Mouse (Mus musculus) heart, postnatal 0 days (tissue): ENCODE data around the gene Map1s. TPM values are rescaled to one million over a fixed set of nuclear protein-coding genes. Genes with fewer than 3 reads are reported as not detected.
A peak's percentile ranks its signal among the peaks of the same experiment; 100 is the strongest.

Source experiments
- ATAC-seq: fragments of 200-750 bp; cut with Nextera tagmentation; 2 replicates; pipeline ENCODE4 v1.8.0; 2017; ENCODE audit warnings: low read depth, moderate number of reproducible peaks, moderate library complexity; ENCODE audit not compliant: insufficient read depth
- DNase-seq: peaks from one replicate; pipeline ENCODE4 v3.0.0-alpha.2; 2016; ENCODE audit warnings: low spot score
- H3K27ac ChIP-seq: fragments of 300-500 bp; sonication (generic); 2 replicates; pipeline ENCODE4 v1.5.1; 2014; ENCODE audit warnings: low read depth, mild to moderate bottlenecking
- H3K27me3 ChIP-seq: fragments of 300-500 bp; sonication (generic); 2 replicates; pipeline ENCODE4 v1.6.1; 2014; ENCODE audit warnings: low read length, mixed read lengths; ENCODE audit not compliant: control insufficient read depth, insufficient read depth
- H3K36me3 ChIP-seq: fragments of 300-500 bp; sonication (generic); replicated peaks from 2 replicates; pipeline ENCODE4 v1.6.1; 2014; ENCODE audit warnings: low read length, mixed read lengths; ENCODE audit not compliant: control insufficient read depth, insufficient read depth
- H3K4me1 ChIP-seq: fragments of 300-500 bp; sonication (generic); 2 replicates; pipeline ENCODE4 v1.6.1; 2014; ENCODE audit warnings: antibody characterized with exemption; ENCODE audit not compliant: control insufficient read depth, insufficient read depth
- H3K4me2 ChIP-seq: fragments of 300-500 bp; sonication (generic); 2 replicates; pipeline ENCODE4 v1.6.1; 2014; ENCODE audit warnings: low read depth, mild to moderate bottlenecking, low read length, moderate library complexity
- H3K4me3 ChIP-seq: fragments of 300-500 bp; sonication (generic); 2 replicates; pipeline ENCODE4 v1.5.1; 2014; ENCODE audit warnings: low read depth, low read length
- H3K9ac ChIP-seq: fragments of 300-500 bp; sonication (generic); replicated peaks from 2 replicates; pipeline ENCODE4 v1.6.1; 2014; ENCODE audit warnings: low read depth, low read length, mixed read lengths
- H3K9me3 ChIP-seq: fragments of 300-500 bp; sonication (generic); replicated peaks from 2 replicates; pipeline ENCODE4 v1.6.1; 2016; ENCODE audit warnings: low read length; ENCODE audit not compliant: control insufficient read depth
- CTCF ChIP-seq: IDR thresholded peaks from 2 replicates; pipeline ENCODE4 v1.5.1; 2016; ENCODE audit warnings: antibody characterized with exemption, control low read depth, low read depth
- EP300 ChIP-seq: IDR thresholded peaks from 2 replicates; pipeline ENCODE4 v1.6.1; 2016; ENCODE audit warnings: antibody characterized with exemption, low read depth
- WGBS: fragments of 180-500 bp; shearing (Covaris S2); extraction: QIAGEN DNeasy Blood & Tissue Kit; methylation state at CpG from one replicate; pipeline ENCODE4 v1.1.7; 2014; 5-methylcytosine and 5-hydroxymethylcytosine counted together
- polyA plus RNA-seq: library from polyadenylated mRNA; unstranded; fragments of >200 nt; fragmentation: Nextera tagmentation; extraction: Ambion mirVana; gene quantifications from 2 replicates; pipeline ENCODE4 v1.2.1, GENCODE M21; 2015
- total RNA-seq: library from RNA; depleted of rRNA; stranded (reverse); fragments of >200 nt; gene quantifications from 2 replicates; pipeline ENCODE4 v1.2.3, GENCODE M21; 2014; ENCODE audit warnings: low replicate concordance

Gene Map1s
- total and polyA plus RNA-seq, 2 experiments from 2014 or later: 24.9 to 32.6 TPM

DNA sequence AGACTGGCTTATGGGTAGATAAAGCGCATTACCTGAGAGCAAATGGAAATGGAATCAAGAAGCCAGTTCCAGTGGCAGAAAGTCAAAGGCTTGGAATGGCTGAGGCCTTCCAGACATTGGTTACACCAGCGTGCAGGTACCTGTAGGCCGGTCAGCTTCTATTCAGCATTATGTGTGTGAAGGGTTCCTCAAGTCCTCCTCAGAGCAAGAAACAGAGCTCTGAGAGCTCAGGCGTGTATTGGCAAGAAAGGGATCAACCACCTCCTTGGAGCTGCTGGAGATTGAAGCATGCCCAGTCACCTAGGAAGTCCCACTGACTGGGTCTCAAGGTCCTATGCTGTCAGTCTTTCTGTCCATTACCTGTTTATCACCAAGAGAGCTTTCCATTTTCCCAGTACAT lies 20.0 kb downstream of the Map1s start:
- Histone ChIP-seq H3K9ac (no peak overlapping the region), H3K4me3 (no peak overlapping the region), H3K4me2 (no peak overlapping the region), H3K27me3 (no peaks in the 10 kb centered on the region), H3K9me3 (no peaks in the 10 kb centered on the region), H3K36me3 (peaks cover 13% of the 10 kb centered on the region), H3K27ac (no peak overlapping the region), H3K4me1 (no peaks in the 10 kb centered on the region)
- ATAC-seq (no peak), DNase-seq (no peak)
- 87% methylated on average over 4 of the region's 4 CpGs for WGBS
- no peak for TF ChIP-seq CTCF
- TF ChIP-seq EP300: no peak

DNA sequence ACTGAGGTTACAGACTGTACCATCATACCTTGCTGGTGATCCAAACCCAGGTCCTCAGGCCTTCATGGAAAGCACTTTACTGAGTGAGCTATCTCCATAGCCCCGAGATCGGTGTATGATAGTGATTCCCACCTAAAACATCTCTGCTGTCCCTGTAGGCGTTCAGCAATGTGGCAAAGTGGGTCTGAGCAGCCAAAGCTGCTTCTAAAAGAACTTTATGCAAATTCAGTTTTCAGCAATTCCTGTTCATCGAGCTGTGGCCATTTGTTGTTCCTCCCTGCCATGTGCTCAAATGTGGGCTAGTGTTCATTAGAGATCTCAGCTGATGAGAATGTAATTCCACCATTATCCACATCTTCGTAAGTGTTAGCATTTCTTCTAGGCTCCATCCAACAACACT lies 20.7 kb downstream of the Map1s start:
- no peak overlapping the region for H3K4me3 ChIP-seq
- ATAC-seq: no peak
- H3K27ac ChIP-seq: no peak overlapping the region
- H3K27me3 ChIP-seq: no peaks in the 10 kb centered on the region
- TF ChIP-seq CTCF (no peak), EP300 (no peak)
- peaks cover 6% of the 10 kb centered on the region for H3K36me3 ChIP-seq
- H3K4me2 ChIP-seq: no peak overlapping the region
- no peaks in the 10 kb centered on the region for H3K4me1 ChIP-seq
- WGBS: 87% methylated on average over 5 of the region's 5 CpGs
- H3K9me3 ChIP-seq: no peaks in the 10 kb centered on the region
- no peak for DNase-seq
- H3K9ac ChIP-seq: no peak overlapping the region

DNA sequence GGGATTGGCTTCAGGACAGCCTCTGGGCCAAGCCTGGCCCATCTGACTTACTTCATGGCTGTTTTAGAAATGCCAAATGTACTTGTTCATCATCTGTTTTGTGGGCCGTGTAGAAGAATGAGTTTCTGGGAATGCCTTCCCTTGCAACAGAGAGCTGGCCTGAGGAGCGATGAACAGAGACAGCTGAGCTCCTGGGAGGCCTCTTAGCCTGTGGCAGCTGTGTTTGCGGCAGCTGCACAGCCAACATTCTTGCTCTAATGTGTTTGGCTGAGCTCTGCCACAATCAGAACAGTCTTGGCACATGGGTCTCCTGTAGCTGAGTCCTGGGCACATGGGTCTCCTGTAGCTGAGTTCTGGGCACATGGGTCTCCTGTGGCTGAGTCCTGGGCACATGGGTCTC lies 22.4 kb downstream of the Map1s start:
- Histone ChIP-seq H3K4me2 (no peak overlapping the region), H3K9me3 (no peaks in the 10 kb centered on the region), H3K36me3 (no peaks in the 10 kb centered on the region), H3K4me3 (no peak overlapping the region), H3K27ac (no peak overlapping the region), H3K27me3 (no peaks in the 10 kb centered on the region), H3K4me1 (no peaks in the 10 kb centered on the region), H3K9ac (no peak overlapping the region)
- no peak for DNase-seq
- 89% methylated on average over 3 of the region's 3 CpGs for WGBS
- no peak for ATAC-seq
- no peak for TF ChIP-seq EP300
- no peak for TF ChIP-seq CTCF

DNA sequence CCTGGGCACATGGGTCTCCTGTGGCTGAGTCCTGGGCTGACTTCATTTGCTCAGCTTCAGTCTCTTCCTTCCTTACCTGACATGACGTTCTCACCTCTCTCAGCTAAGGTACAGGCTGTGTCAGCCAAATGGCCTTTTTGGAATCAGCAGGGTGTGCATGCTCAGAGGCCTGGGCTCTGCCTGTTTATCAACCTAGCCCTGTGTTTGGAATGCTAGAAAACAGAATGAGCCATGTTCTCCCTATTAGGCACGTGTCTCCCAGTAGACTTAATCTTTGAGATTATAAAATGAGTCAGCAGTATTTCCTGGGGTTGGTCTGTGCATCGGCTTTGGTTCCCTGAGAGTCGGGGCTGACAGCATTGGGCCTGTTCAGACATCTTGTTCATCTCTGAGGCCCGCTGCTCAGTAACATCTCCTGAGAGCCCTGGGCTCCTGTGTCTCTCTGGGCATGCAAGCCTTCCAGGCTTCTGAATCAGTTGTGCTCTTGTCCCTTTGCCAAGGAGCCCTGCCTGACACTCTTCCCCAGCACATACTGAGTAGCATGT lies 23.1 kb downstream of the Map1s start:
- Histone ChIP-seq H3K27ac (no peak overlapping the region), H3K27me3 (no peaks in the 10 kb centered on the region), H3K4me3 (no peak overlapping the region), H3K9ac (no peak overlapping the region), H3K36me3 (no peaks in the 10 kb centered on the region), H3K9me3 (no peaks in the 10 kb centered on the region), H3K4me1 (no peaks in the 10 kb centered on the region), H3K4me2 (no peak overlapping the region)
- peak; percentile 56 for ATAC-seq
- DNase-seq: peak; percentile 24
- TF ChIP-seq EP300 (no peak), CTCF (no peak)
- 26% methylated on average over 5 of the region's 5 CpGs for WGBS

GRCm38 (mm10) chr8:70931731-70932130 lies 26.0 kb downstream of the Map1s start:
- Histone ChIP-seq H3K9me3 (no peaks in the 10 kb centered on the region), H3K4me2 (no peak overlapping the region), H3K36me3 (no peaks in the 10 kb centered on the region), H3K4me3 (no peak overlapping the region), H3K9ac (no peak overlapping the region), H3K27me3 (no peaks in the 10 kb centered on the region), H3K4me1 (no peaks in the 10 kb centered on the region), H3K27ac (no peak overlapping the region)
- WGBS: 91% methylated on average over 11 of the region's 11 CpGs
- no peak for ATAC-seq
- no peak for DNase-seq
- TF ChIP-seq EP300: no peak
- no peak for TF ChIP-seq CTCF

DNA sequence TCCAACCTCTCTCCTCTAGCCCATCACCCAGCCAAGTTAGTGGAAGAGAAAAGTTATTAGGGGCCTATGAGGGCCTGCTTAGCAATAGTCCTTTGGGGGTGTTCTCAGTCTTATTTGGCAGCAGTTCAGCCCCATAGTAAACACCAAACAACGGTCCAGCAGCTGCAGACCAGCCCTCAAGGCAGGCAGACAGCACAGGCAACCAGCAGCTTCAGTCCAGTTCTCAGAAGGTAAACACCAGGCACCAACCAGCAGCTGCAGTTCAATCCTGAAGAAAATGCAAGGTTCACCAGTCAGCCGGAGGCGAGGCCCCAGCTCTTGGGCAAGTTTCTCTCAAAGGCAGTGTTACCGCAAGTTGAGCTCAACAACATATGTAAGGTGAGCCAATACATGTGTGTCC lies 27.3 kb downstream of the Map1s start:
- H3K9me3 ChIP-seq: no peaks in the 10 kb centered on the region

More for the DNA sequence above, 27.3 kb downstream of the Map1s start:
- Histone ChIP-seq H3K36me3 (no peaks in the 10 kb centered on the region), H3K4me3 (no peak overlapping the region), H3K27ac (no peak overlapping the region), H3K4me1 (no peaks in the 10 kb centered on the region), H3K4me2 (no peak overlapping the region), H3K9ac (no peak overlapping the region), H3K27me3 (no peaks in the 10 kb centered on the region)
- no peak for TF ChIP-seq CTCF
- no peak for TF ChIP-seq EP300
- DNase-seq: no peak
- ATAC-seq: no peak
- 86% methylated on average over 4 of the region's 4 CpGs for WGBS
